Mouse (Mus musculus) urinary bladder, postnatal 36 days (tissue): Measurements from ENCODE around the gene Cmah.
"Not testable (repeated sequence)": the region's sequence is repeated elsewhere in the genome, so short reads cannot be mapped to it uniquely, and the experiment has no call there.

ENCODE experiments used
- DNase-seq, 2 experiments: peaks; one replicate each; pipeline ENCODE4 v3.0.0; 2022; ENCODE audit warnings: low spot score in 2 of 2, mixed read lengths in 1 of 2

Gene Cmah

DNA sequence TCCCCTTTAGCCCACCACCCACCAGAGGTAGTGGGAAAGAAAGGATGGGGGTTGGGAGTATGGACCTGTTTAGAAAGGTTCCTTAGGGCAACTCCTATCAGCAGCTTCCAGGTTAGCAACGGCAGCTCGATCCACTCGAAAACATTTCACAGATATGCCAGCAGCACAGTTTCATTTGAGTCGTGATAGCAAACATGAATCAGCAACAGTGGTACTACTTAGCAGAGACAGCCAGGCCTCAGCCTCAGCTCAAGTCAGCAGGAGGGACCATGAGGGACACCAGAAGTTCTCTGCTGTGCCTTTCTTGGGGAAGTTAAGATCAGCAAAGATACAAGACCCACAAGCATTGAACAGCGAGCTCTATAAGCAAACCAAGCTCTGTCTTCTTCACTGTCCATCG is 13.3 kb downstream of the Cmah start:
- DNase-seq = no peak

DNA sequence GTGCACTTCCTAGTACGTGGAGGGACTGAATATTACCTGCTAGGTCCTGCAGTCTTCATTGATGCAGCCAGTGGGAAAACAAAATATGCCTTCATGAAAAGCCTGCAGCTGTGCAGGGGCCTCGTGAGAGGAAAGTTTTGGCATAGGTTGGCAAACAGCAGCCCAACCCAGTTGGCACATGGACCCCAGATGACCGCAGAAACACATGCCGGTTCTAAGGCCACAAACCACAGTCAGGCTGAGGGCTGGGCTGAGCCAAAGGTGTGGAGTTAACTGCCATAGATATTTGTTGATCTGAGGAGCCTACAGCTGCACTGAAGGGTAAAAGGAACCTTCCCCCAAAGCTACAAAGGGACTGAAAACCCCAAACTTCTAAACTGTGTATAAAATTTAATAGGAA is 14.9 kb downstream of the Cmah start:
- no peak for DNase-seq

DNA sequence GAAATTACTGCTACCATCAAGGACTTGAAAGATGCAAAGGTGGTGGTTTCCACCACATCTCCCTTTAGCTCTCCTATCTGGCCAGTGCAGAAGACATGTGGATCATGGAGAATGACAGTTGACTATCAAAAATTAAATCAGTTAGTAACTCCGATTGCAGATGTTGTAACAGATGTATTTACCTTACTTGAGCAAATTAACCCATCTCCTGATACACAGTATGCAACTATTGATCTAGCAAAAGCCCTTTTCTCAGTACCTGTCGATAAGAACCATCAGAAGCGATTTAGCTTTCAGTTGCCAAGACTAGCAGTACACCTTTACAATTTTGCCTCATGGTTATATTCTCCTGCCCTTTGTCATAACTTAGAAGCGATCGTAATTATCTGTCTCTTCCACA is 25.8 kb downstream of the Cmah start:
- no peak for DNase-seq

DNA sequence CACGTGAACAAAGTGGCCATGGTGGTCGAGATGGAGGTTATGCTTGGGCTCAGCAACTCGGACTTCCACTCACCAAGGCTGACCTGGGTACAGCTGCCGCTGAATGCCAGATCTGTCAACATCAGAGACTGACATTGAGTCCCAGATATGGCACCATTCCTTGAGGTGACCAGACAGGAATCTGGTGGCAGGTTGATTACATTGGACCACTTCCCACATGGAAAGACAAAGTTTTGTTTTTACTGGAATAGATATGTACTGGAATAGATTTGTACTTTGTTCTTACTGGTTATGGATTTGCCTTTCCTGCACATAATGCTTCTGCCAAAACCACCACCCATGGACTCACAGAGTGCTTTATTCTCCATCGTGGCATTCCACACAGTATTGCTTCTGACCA is 27.5 kb downstream of the Cmah start:
- DNase-seq = no peak

DNA sequence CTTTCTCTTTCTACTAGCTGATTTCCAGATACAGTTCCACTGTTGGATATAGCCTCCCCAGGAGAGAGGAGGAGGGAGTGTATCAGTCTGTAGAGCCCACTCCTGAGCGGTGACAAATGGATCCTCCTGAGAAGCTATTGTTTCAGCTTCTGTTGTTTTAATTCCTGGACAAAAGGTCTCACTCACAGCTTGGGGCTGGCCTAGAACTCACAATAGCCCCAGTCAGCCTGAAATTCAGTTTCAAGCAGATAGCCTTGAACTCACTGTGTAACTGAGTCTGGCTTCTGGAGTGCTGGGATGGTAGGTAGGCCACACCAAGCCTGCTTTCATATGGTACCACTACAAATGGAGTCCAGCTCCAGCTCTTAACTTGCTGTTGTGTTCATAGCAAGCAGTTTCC is 32.0 kb downstream of the Cmah start:
- no peak for DNase-seq

DNA sequence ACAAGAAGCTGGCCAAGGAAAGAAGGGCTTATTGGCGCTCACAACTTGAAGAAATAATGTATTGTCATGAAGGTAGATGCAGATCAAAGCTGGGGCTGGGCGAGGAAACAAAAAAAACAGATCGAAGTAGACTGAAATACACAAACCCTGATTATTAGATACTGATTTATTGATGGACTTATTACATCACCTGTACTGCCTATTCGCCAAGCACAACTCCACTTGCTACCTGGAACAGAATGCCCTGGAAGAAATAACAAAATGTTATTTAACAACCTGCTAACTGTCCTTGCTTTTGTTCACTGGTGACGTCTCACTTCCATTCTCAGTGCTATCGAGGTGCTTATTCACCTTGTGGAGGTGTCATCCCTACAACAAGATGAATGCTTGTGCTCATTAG is 38.0 kb downstream of the Cmah start:
- DNase-seq = no peak

DNA sequence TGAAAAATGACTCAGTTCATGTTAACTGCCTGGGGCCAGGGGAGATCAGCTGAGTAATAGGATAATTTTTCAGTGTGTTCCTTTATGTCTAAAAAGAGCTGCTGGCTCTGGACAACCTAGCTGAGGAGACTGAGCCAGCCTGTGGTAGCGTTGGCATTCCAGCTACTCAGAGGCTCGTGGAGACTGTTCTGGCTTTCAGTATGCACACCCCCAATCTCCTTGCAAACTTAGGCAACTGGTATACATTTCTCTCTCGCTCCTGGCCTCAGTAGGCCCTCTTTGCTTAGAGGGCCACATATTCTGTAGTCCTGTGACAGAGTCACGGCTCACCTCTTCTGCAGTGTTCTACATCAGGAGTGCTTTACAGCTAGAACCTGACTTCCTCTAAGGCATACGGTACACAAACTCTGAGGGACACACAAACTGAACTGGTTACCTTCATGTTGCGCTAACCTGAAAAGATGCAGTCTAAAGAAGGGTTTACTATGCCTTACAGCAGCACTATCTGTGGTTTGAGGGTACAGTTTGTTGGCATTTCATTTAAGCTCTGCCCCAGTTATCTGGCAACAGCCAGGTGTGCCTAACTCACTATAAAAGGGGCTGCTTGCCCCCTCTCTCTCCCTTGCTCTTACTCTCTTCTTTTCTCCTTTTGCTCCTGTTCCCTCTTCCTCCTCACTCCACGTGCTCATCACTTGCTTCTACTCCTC is 45.8 kb downstream of the Cmah start:
- no peak for DNase-seq

DNA sequence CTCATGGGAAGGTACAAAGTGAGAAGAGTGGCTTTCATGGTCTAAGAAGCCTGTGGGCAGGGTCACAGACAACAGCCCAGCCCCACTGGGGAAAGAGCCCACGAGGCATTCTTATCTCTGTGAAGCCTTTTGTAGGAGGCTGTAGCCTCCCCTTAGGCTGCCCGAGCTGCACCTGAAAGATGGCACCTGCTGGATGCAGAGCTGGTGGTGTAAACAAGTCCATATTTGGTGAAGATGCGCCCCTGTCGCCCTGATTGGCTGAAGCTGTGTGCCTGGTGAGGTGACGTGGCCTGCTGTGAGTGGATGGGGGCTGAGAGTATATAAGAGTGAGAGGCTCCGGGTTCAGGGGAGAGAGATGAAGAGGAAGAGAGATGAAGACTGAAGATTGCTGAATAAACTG is 47.4 kb downstream of the Cmah start:
- not testable (repeated sequence) for DNase-seq

DNA sequence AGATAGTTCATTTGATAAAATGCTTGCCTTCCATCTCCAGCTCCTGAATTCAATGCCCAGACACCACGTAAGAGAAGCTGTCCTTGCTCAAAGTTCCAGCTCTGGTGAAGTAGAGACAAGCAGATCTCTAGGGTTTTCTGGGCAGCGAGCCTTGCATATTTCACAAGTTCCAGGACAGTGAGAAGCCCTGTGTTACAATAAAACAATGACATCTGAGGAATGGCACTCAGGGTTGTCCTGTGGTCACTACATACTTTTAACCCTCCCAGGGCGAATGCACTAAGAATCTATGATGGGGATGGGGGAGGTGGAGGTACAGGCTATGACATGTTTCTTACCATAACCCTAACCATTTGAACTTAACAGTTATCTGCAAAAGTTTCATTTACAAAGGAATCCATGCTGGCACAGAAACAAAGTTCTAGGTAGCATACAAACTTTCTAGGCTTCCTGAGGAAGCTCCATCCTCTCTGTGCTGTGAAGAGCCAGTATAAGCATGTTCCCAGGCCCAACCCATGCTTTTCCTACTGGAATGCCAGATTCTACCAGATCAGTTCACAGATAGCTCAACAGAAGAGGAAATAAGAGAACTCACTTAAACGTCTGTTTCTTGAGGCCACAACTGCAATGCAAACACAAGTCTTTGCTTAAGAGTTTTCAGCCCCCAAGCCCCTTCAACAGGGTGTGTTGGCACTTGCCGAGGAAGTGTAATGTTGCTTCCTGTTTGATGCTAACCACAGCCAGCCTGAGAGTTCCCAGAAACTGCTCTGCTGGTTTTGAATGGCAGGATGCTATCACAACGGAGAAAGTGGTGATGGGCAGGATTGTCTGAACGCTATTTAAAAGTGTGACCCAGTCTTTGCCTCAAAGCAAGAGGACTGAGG is 48.4 kb downstream of the Cmah start:
- DNase-seq = peak in 1 of 2 experiments; percentile 20

DNA sequence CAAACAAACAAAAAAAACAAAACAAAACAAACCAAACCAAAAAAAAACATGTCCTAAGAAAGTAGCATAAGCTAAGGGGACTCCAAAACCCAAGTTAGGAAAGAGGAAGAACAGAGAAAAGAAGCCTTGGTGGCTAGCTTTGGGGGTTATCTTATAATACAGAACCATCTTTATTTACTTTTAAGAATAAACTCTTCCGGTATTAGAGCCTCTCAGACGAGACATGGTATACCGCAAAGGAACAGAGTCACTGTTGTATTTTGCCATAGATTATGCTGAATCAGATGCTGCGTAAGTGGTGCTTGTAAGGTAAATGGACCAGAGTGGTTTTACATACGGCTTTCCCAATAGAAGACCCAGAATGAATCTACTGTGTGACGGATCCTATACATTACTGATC is 53.5 kb downstream of the Cmah start:
- no peak for DNase-seq

DNA sequence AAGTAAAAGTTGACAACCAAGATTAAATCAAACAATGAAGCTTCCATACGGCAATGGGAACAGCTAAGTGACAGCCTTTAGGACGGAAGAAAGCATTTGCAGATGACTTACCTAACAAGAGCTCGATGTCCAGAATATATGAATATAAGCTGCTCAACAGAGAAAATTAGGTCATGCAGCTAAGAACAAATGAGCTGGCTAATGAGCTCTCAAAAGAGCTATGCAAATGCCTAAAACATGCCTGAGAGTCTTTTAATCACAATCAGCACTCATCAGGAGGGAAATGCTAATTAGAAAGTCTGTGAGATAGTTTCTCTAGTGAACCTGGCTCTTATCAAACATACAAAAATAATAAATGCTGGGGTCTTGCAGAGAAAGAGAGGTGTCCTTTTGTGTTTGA is 56.7 kb downstream of the Cmah start:
- DNase-seq = no peak

DNA sequence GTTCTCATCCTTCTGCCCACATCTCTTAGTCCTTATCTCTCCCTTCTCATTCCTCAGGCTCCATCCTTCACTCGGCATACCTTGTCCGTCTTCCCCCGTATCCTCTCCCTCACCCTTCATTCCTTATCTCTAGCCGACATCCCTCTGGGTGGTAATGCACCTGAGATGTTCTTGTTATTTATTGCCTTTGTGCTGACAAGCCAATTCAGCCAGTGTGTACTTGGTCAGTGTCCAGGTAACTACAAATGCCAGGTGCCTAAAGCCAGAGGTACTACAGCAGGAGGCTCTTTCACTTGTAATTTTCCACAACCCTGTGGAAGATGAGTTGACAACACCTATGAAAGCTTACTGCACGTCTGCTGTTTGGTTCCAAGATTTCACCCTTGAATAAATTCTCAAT is 64.7 kb downstream of the Cmah start:
- DNase-seq = no peak

DNA sequence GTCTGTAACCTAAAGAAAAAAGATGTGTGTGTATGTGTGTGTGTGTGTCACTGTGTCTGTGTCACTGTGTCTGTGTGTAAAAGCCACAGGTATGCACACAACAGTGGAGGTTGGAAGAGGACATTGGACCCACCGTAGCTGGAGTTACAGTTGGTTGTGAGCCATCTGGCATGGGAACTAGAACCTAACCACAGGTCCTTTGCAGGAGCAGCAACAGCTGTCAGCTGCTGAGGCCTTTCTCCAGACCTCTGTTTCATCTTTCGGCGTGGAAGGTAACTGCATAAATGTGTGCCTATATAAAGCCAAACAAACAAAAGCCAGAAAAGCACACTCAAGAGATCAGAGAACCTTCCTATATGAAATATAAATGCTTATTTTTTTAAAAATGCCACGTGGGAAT is 65.5 kb downstream of the Cmah start:
- DNase-seq = no peak

DNA sequence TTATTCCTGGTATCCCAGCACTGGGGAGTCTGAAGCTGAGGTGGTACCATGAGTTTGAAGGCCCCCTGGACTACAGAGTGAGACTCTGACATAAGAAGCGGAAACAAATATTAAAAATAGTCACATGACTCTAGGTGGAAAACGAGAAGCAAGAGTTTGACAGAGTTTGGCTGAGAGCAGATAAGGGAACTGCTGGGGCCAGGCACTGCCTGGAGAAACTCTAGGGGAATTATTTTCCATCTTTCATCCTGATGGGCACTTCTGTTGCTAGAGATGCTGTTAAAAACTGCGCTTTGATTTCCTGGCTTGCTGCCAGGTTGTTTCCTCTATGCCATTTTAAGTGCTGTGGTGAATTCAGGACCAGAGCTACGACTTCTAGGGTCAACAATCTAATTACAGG is 65.9 kb downstream of the Cmah start:
- DNase-seq = no peak

DNA sequence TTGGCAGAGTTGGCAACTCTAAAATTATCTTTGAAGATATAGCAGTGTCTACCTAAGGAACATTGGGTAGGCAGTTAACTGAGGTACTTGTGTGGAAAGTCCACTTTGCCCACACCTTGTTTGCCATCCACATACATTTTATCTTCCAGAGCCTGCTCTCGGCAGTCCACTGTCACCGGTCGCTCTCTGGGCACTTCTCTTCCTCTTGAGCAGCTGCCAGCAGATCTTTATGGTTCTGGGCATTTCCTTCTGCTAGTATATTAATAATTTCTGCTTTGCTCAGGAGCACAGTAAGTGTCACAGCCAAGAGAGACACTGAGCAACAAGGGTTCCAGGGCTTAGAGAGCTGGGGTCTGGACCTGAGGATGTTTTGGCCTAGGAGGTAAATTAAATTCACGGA is 68.6 kb downstream of the Cmah start:
- no peak for DNase-seq

DNA sequence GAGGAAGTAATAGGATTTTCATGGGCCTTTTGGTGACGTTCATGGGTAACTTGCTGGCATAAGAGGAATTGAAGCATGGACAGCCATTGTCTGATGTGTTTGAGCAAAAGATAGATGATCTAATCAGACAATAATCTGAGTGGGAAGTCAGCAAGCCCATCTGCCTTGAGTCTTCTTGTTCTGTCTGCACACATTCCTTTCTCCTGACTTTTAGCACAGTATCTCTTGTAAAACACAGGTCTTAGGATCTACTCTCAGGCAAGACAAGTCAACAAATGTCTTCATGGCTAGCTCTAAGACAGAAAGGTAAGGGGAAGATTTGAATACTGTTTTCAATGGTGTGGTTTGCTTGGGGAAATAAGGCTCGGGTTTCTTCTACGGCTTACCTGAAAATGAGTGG is 70.0 kb downstream of the Cmah start:
- DNase-seq = no peak

DNA sequence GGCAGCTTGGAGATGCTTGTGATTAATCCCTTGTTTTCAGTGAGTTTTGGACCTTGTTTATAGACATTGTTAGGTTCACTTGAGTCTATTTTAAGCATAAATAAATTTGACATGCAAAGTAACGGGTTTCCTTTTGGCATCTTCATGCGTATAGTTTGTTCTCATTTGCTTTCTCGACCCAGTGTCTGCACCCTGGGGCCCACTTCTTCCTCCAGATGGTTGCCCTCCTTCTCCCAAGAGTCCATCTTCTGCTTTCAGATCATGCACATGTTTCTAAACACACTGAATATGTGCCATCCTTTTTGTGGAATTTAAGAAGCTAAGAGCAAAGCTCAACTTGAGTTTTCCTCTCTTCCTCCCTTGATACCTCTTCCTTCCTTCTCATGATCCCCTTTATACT is 71.3 kb downstream of the Cmah start:
- no peak for DNase-seq

DNA sequence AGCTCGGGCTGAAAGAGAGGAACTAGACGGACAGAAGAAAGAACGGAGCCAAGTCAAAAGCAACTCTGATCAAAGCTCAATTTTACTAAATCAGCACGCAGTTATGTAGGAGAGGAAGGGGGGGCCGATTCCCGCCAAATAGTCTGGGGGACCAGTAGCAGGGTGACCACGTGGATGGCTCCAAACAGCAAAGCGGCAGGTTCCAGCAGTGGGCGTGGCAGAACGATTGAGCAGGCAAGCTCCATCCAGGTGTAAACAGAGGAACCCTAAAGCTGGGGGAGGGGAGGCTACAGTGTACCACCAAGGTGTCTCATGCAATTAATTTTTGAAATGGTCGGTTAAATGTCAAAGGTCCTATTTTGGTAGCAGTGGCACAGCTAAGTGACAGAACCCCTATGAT is 74.6 kb downstream of the Cmah start:
- not testable (repeated sequence) for DNase-seq

DNA sequence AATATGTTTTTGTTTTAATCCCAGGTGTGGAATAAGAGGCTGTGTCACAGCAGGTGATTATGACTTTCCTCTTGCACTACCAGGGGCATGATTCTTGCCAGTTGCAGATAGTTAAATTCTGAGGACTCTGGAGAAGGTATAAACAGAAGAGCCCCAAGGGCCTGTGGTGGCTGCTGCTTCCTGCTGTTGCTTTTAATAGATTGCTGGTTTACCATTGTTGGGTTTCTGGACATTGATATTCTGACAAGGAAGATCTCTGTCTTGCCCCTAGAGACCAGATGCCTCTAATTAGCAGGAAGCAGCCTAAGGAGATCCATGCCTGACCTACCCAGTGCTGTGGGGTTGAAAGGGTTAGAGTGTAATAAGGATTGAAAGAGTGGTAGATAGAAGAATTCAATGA is 75.8 kb downstream of the Cmah start:
- no peak for DNase-seq

DNA sequence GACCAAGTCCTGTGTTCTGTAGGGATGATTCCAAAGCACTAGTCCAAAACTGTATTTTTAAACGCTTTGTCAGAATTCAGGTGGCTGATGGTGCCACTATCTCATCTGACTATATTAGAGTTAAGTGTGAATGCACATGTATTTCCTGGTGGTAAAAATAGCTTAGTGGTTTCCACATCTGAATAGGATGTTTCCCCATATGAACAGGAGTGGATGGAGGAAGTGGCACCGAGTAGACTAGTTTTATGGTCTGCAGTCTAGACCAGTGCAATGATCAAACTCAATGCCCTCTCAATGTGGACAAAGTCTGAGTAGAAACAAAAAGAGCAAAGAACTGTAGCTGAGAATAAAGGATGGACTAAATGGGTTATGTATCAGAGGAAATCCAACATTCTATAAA is 79.6 kb downstream of the Cmah start:
- DNase-seq = no peak

DNA sequence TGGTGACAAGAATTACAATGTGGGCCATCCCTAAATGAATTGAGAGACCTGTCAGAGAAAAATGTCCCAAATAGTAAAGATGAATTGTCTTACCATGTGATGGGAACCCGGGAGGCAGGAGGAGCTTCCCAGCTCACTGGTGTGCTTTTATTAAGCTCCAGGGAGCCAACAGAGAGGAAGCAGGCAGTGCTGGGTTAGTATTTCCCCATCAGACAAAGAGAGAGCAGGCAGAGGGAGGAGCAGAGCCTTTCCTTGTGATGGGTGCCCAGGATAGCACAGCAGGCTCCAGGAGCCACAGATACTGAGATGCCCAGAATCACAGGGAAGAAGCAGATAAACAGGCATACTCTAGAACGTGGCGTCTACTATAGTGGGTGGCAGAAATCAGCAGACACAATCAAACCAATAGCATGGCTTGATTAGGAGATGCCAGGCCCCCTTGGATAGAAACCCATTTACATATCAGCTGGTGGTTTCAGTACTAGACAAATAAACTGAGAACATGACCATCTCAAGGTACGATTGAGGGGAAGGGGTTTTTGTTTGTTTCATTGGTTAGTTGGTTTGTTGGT is 87.5 kb downstream of the Cmah start:
- DNase-seq = no peak

DNA sequence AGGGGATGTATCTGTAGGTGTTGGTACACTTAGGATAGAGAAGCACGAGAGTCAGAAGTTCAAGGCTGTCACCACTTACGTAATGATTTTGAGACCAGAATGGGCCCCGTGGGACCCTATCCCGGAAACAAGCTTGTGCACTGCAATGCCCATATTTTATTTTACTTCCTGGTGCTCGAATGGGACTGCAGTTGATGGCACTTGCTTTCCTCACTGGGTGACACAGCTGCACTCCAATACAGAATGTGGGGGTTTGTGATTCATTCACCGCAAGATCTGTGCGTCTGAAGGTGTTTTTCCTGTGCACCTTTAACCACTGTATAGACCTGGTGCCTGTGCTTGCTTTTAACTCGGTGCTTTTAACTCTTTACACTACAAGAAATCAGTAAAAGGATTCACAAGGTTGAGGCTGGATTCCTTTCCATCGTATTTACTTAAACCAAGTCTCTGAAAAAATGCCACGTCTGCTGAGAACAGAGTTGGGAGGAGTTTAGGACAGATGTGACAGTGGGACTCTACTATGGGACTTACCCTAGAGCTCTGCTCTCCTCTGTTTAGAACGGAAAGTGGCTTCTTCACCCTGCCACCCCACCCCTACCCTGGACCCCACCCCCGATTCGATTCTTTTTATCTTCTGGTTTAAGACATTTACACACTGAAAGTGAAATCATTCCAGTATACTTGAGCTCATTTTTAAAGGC is 88.5 kb downstream of the Cmah start:
- DNase-seq = peak in 1 of 2 experiments; percentile 16
